1 mouse cellular context compared by ENCODE assay signal in the genomic region with DNA sequence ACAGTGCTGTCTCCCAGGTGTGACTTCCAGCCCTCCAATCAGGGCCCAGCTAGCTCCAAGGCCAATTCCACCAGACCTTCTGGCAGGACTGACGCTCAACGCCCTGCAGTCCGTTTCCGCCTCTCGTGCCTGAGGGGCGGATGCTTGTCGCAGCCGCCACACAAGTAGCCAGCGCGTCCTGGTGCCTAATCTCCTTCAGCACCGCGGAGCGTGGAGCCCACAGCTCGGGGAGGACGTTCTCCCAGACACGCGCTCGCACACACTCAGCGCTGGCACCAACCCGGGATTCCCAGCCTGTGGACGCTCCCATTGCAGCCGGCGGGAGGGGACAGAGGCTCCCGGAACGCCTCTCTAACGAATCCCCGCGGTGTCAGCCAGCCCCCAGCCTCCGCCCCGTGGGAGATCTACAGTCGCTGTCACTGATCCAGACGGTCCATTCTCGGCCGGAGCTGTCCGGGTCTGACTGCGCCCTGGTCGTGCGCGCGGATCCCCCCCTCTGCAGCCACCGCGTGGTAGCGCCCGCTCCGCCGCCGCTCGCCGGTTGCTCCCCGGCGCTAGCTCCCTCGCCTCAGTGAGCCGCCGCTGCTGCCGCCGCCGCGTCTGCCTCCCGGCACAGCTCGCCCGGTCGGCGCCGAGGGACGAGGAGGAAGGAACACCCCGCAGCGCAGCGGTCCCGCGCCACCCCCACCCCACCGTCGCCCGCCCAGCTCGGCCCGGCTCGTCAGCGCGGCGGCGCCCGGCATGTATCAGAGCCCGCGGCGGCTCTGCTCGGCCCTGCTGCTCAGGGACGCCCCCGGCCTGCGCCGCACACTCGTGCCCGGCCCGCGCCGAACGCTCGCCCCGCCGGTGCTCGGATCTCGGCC.
TF ChIP-seq lines count a peak whose summit lies in the region.

A gene (plus strand): TSS at position 85 of the 863 bp plus-strand sequence.

TF ChIP-seq in CH12.LX, 34 proteins besides CTCF, POLR2A, EP300 and RAD21 (continued from another document):
- TF ChIP-seq GABPA (IDR thresholded peaks at IDR 0.05; ENCODE audit: insufficient replicate concordance, low read depth, low read length) (no peak), PAX5 (IDR thresholded peaks at IDR 0.05; ENCODE audit: low read length) (no peak), MAZ (IDR thresholded peaks at IDR 0.05; ENCODE audit: low read depth, low read length) (no peak), JUND (conservative IDR thresholded peaks at IDR 0.05; ENCODE audit: low read depth, low read length) (no peak), IRF4 (IDR thresholded peaks at IDR 0.05; ENCODE audit: low read depth, low read length) (peak; percentile 37; the same call in 1 of the 2 replicates), UBTF (IDR thresholded peaks at IDR 0.05; ENCODE audit: low read depth, low read length) (peak; percentile 86), ETS1 (conservative IDR thresholded peaks at IDR 0.05; ENCODE audit: low read depth, low read length) (no peak), TBP (conservative IDR thresholded peaks at IDR 0.05; ENCODE audit: low read depth, low read length) (peak; percentile 56; the same call in 1 of the 2 replicates), ELF1 (IDR thresholded peaks at IDR 0.05; ENCODE audit: low read depth, low read length) (peak; percentile 51; the same call in 1 of the 2 replicates), SMC3 (IDR thresholded peaks at IDR 0.05; ENCODE audit: low read depth, low read length) (no peak), USF1 (IDR thresholded peaks at IDR 0.05; ENCODE audit: low read depth, low read length) (no peak), E2F4 (IDR thresholded peaks at IDR 0.05; ENCODE audit: insufficient replicate concordance, low read depth, low read length) (no peak), BHLHE40 (IDR thresholded peaks at IDR 0.05; ENCODE audit: low read depth, low read length) (peak; percentile 64), MYC (IDR thresholded peaks at IDR 0.05; ENCODE audit: low read depth, low read length) (peak; percentile 85; the same call in 1 of the 2 replicates), TCF12 (IDR thresholded peaks at IDR 0.05; ENCODE audit: low read depth, low read length) (peak; percentile 77), KAT2A (IDR thresholded peaks at IDR 0.05; ENCODE audit: insufficient replicate concordance, low read length) (no peak), NRF1 (IDR thresholded peaks at IDR 0.05; ENCODE audit: low read depth, low read length) (no peak), JUN (IDR thresholded peaks at IDR 0.05; ENCODE audit: insufficient read depth, low read depth, low read length) (no peak), RCOR1 (conservative IDR thresholded peaks at IDR 0.05; ENCODE audit: low read depth, low read length) (no peak; the same call in 1 of the 2 replicates), CHD1 (IDR thresholded peaks at IDR 0.05; ENCODE audit: low read depth, low read length) (peak; percentile 99), ZNF384 (IDR thresholded peaks at IDR 0.05; ENCODE audit: low read depth, low read length) (no peak), MXI1 (IDR thresholded peaks at IDR 0.05; ENCODE audit: low read depth, low read length) (peak; percentile 83), POLR2AphosphoS2 (IDR thresholded peaks at IDR 0.05; ENCODE audit: low read depth, low read length) (0 out of 2 replicates have a peak, but pooled peaks have one; percentile 56), HCFC1 (IDR thresholded peaks at IDR 0.05; ENCODE audit: low read depth, low read length) (peak; percentile 62), MAX (IDR thresholded peaks at IDR 0.05; ENCODE audit: low read length) (peak; percentile 77), NELFE (IDR thresholded peaks at IDR 0.05; ENCODE audit: low read depth, low read length) (peak; percentile 76), ZMIZ1 (IDR thresholded peaks at IDR 0.05; ENCODE audit: low read depth, low read length) (peak; percentile 63; the same call in 1 of the 2 replicates), MAFK (IDR thresholded peaks at IDR 0.05; ENCODE audit: insufficient replicate concordance, low read length) (no peak), SIN3A (IDR thresholded peaks at IDR 0.05; ENCODE audit: low read length) (peak; percentile 40; the same call in 1 of the 2 replicates), ZC3H11A (IDR thresholded peaks at IDR 0.05; ENCODE audit: low read depth, low read length) (no peak), CHD2 (IDR thresholded peaks at IDR 0.05; ENCODE audit: low read length) (no peak), MEF2A (IDR thresholded peaks at IDR 0.05; ENCODE audit: borderline replicate concordance, low read depth, low read length) (peak; percentile 29; the same call in 1 of the 2 replicates)
